Comparison of ENCODE assay signal across 9 mouse cellular contexts in the genomic region with DNA sequence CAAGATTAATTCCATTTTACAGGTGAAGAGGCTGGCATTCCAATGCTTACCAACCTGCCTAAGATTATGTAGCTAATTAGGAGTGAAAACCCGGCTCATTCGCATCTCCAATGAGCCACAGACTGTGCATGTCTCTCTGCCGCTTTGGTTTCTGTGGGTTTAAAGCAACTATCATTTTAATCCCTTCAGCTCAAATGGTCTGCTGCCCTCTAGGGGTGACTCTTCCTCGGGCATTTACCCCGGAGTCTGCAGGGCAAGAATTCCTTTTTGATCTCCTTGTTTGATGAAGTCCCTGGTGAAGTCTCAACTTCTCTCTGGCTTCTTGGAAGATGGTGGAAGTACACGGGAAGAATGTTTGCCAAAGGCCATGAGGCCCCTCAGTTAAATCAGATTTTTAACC.
DNase-seq lines count a peak whose midpoint lies in the region; ATAC-seq and TF ChIP-seq lines count a peak whose summit lies in the region.
"Had no signal": no experiment of that assay in that cellular context is flagged by ENCODE, and none has a peak within 500 bp of the region (broad histone marks: within the 10 kb centered on the region; RNA-seq: fewer than 3 reads in every experiment).

No protein-coding gene starts in this region.

- WGBS in heart, adult 2 months = 40% methylated on average over 6 of the region's 6 CpGs
- 22% methylated on average over 6 of the region's 6 CpGs for WGBS in heart, embryonic 12.5 days
- WGBS in thymus, adult 2 months = 7% methylated on average over 6 of the region's 6 CpGs

- H3K27me3 ChIP-seq in heart, adult 2 months (ENCODE audit: control insufficient read depth, insufficient read depth, low read length) = no peaks in the 10 kb centered on the region
- no peaks in the 10 kb centered on the region for H3K27me3 ChIP-seq in heart, embryonic 12.5 days (replicated peaks)
- peaks cover 18% of the 10 kb centered on the region for H3K27me3 ChIP-seq in E14TG2a.4 (ENCODE audit: insufficient read depth, low read length)
- H3K27me3 ChIP-seq in thymus, adult 2 months (ENCODE audit: control insufficient read depth, insufficient read depth, low read length) = no peaks in the 10 kb centered on the region
- H3K27me3 ChIP-seq: lung, embryonic 15.5 days had no signal

- intact Hi-C loops in heart, adult 2 months (cut with DNase I) = loop anchor here (5.0 kb wide), 2 partner anchors 95 to 135 kb away; no protein-coding TSS in a partner anchor
- intact Hi-C loops in heart, postnatal 36 days (cut with DNase I) = loop anchor here (2.0 to 5.0 kb wide), 3 partner anchors 95 to 300 kb away; no protein-coding TSS in a partner anchor

- H3K27ac ChIP-seq in heart, adult 2 months = no peak overlapping the region
- H3K27ac ChIP-seq in heart, embryonic 12.5 days (ENCODE audit: poor library complexity, severe bottlenecking) = no peak overlapping the region
- H3K27ac ChIP-seq in thymus, adult 2 months (ENCODE audit: control insufficient read depth, insufficient read depth, low read length) = no peak overlapping the region
- H3K27ac ChIP-seq: lung, embryonic 15.5 days had no signal

- no peaks in the 10 kb centered on the region for H3K79me2 ChIP-seq in heart, adult 2 months (replicated peaks; ENCODE audit: control insufficient read depth, insufficient read depth, low read length)

- ATAC-seq in heart, embryonic 12.5 days (ENCODE audit: insufficient number of reproducible peaks, low FRiP score) = no peak

- peaks cover 8% of the 10 kb centered on the region for H3K9me3 ChIP-seq in heart, embryonic 12.5 days (replicated peaks)
- peaks cover 4% of the 10 kb centered on the region; the same call in 1 of the 2 replicates for H3K9me3 ChIP-seq in E14TG2a.4 (ENCODE audit: low read length)
- H3K9me3 ChIP-seq: lung, embryonic 15.5 days had no signal

- TF ChIP-seq EP300 in heart, adult 2 months (IDR thresholded peaks at IDR 0.05; ENCODE audit: insufficient read depth, low read depth, low read length) = no peak

- H3K4me2 ChIP-seq in heart, embryonic 12.5 days = no peak overlapping the region
- H3K4me2 ChIP-seq: lung, embryonic 15.5 days had no signal

- TF ChIP-seq CTCF in heart, adult 2 months (IDR thresholded peaks at IDR 0.05) = peak; percentile 90
- peak; percentile 70 for TF ChIP-seq CTCF in E14TG2a.4 (conservative IDR thresholded peaks at IDR 0.05; ENCODE audit: low read length)
- TF ChIP-seq CTCF in thymus, adult 2 months (IDR thresholded peaks at IDR 0.05; ENCODE audit: borderline replicate concordance, control insufficient read depth, extremely low read depth, insufficient read depth, low read length, poor library complexity) = no peak

- no peaks in the 10 kb centered on the region for H3K36me3 ChIP-seq in heart, adult 2 months (ENCODE audit: control insufficient read depth, insufficient read depth, low read length)
- no peaks in the 10 kb centered on the region for H3K36me3 ChIP-seq in heart, embryonic 12.5 days
- no peaks in the 10 kb centered on the region for H3K36me3 ChIP-seq in E14TG2a.4 (ENCODE audit: insufficient read depth, low read length)
- H3K36me3 ChIP-seq in thymus, adult 2 months (ENCODE audit: control insufficient read depth, insufficient read depth, low read length) = no peaks in the 10 kb centered on the region
- H3K36me3 ChIP-seq: lung, embryonic 15.5 days had no signal

- H3K4me1 ChIP-seq in heart, adult 2 months (ENCODE audit: control insufficient read depth, insufficient read depth, low read length) = peaks cover 4% of the 10 kb centered on the region
- peaks cover 15% of the 10 kb centered on the region for H3K4me1 ChIP-seq in heart, embryonic 12.5 days (replicated peaks)
- H3K4me1 ChIP-seq in E14TG2a.4 (replicated peaks; ENCODE audit: low read depth, low read length) = peaks cover 15% of the 10 kb centered on the region
- H3K4me1 ChIP-seq in thymus, adult 2 months (replicated peaks; ENCODE audit: control insufficient read depth, insufficient read depth, low read length) = no peaks in the 10 kb centered on the region

- DNase-seq in heart, adult 2 months = peak; percentile 41 to 60
- peak; percentile 87 to 88 for DNase-seq in cerebellum, postnatal 10 days
- DNase-seq in heart, postnatal 36 days = peak; percentile 61 to 73
- DNase-seq in left cerebral cortex, adult 18-20 months (ENCODE audit: low spot score in 2 of 2) = peak; percentile 73 to 82
- peak; percentile 50 for DNase-seq in mesoderm, embryonic 11.5 days (ENCODE audit: low read depth, low spot score)
- peak; percentile 79 for DNase-seq in thymus, adult 2 months

- no peak for TF ChIP-seq POLR2A in heart, adult 2 months (IDR thresholded peaks at IDR 0.05; ENCODE audit: insufficient read depth, low read depth, low read length)
- no peak for TF ChIP-seq POLR2A in thymus, adult 2 months (IDR thresholded peaks at IDR 0.05; ENCODE audit: control insufficient read depth, extremely low read depth, insufficient read depth, low read length, poor library complexity)

- H3K4me3 ChIP-seq in heart, adult 2 months = no peak overlapping the region
- H3K4me3 ChIP-seq in heart, embryonic 12.5 days = no peak overlapping the region
- H3K4me3 ChIP-seq in E14TG2a.4 (replicated peaks; ENCODE audit: low read length) = no peak overlapping the region
- H3K4me3 ChIP-seq in thymus, adult 2 months (ENCODE audit: control insufficient read depth, insufficient read depth, low read length) = no peak overlapping the region
- H3K4me3 ChIP-seq: lung, embryonic 15.5 days had no signal

- H3K9ac ChIP-seq in heart, adult 2 months (ENCODE audit: low read depth, low read length) = no peak overlapping the region
- no peak overlapping the region for H3K9ac ChIP-seq in heart, embryonic 12.5 days
- H3K9ac ChIP-seq: lung, embryonic 15.5 days had no signal
